Comparison of ENCODE assay signal across 13 mouse cellular contexts in genomic region chr10:120426086-120426610, GRCm38 (mm10). TPM values are rescaled to one million over a fixed set of nuclear protein-coding genes. Genes with fewer than 3 reads are reported as not detected.
A peak's percentile ranks its signal among the peaks of the same experiment; 100 is the strongest.
DNase-seq lines count a peak whose midpoint lies in the region; ATAC-seq and TF ChIP-seq lines count a peak whose summit lies in the region.
"Had no signal": no experiment of that assay in that cellular context is flagged by ENCODE, and none has a peak within 500 bp of the region (broad histone marks: within the 10 kb centered on the region; RNA-seq: fewer than 3 reads in every experiment).

No protein-coding gene starts in this region.

- no peaks in the 10 kb centered on the region for H3K9me3 ChIP-seq in heart, embryonic 10.5 days
- no peaks in the 10 kb centered on the region for H3K9me3 ChIP-seq in heart, postnatal 0 days (replicated peaks; ENCODE audit: control insufficient read depth, low read length)
- H3K9me3 ChIP-seq: kidney, embryonic 15.5 days; stomach, embryonic 15.5 days had no signal

- no peak overlapping the region for H3K27ac ChIP-seq in heart, embryonic 10.5 days
- peak overlapping the region; percentile 4; the same call in 1 of the 2 replicates for H3K27ac ChIP-seq in embryonic fibroblast, embryonic 13.5 days (ENCODE audit: insufficient read depth, low read length)
- H3K27ac ChIP-seq in heart, postnatal 0 days (ENCODE audit: low read depth), result no peak overlapping the region
- H3K27ac ChIP-seq: liver, embryonic 14.5 days; stomach, embryonic 15.5 days had no signal

- TF ChIP-seq POLR2A in embryonic fibroblast, embryonic 13.5 days (IDR thresholded peaks at IDR 0.05; ENCODE audit: low read depth, low read length), result no peak

- H3K4me3 ChIP-seq in heart, embryonic 10.5 days, result no peak overlapping the region
- no peak overlapping the region for H3K4me3 ChIP-seq in embryonic fibroblast, embryonic 13.5 days (ENCODE audit: insufficient read depth, low read length)
- no peak overlapping the region for H3K4me3 ChIP-seq in heart, postnatal 0 days (ENCODE audit: low read depth, low read length)
- H3K4me3 ChIP-seq: kidney, embryonic 15.5 days; stomach, embryonic 15.5 days had no signal

- H3K36me3 ChIP-seq in heart, embryonic 10.5 days, result peaks cover 20% of the 10 kb centered on the region; the same call in 1 of the 2 replicates
- no peaks in the 10 kb centered on the region for H3K36me3 ChIP-seq in heart, postnatal 0 days (replicated peaks; ENCODE audit: control insufficient read depth, insufficient read depth, low read length)
- H3K36me3 ChIP-seq: G1E; kidney, embryonic 15.5 days; stomach, embryonic 15.5 days had no signal

- no peak overlapping the region for H3K4me2 ChIP-seq in heart, postnatal 0 days (ENCODE audit: low read depth, low read length)
- H3K4me2 ChIP-seq: kidney, embryonic 15.5 days; stomach, embryonic 15.5 days had no signal

- no peak for ATAC-seq in heart, postnatal 0 days (ENCODE audit: insufficient read depth, low read depth)

- H3K27me3 ChIP-seq in heart, embryonic 10.5 days (ENCODE audit: insufficient read depth, poor library complexity, severe bottlenecking), result no peaks in the 10 kb centered on the region
- no peaks in the 10 kb centered on the region for H3K27me3 ChIP-seq in heart, postnatal 0 days (ENCODE audit: control insufficient read depth, insufficient read depth, low read length)
- H3K27me3 ChIP-seq: kidney, embryonic 15.5 days; stomach, embryonic 15.5 days had no signal

- DNase-seq in heart, adult 11 months, result peak; percentile 93
- no peak for DNase-seq in heart, embryonic 10.5 days (ENCODE audit: low spot score)
- peak; percentile 74 for DNase-seq in 3T3-L1 (ENCODE audit: low read depth, low spot score)
- DNase-seq in heart, postnatal 0 days (ENCODE audit: low spot score), result peak; percentile 31
- no peak for DNase-seq in adrenal gland, postnatal 25 days
- no peak for DNase-seq in kidney, adult 9 months
- no peak for DNase-seq in urinary bladder, postnatal 10 days (ENCODE audit: low spot score)
- DNase-seq: right cerebral cortex, postnatal 14 days had no signal

- no peak for TF ChIP-seq EP300 in heart, postnatal 0 days (IDR thresholded peaks at IDR 0.05; ENCODE audit: low read depth)

- WGBS in heart, embryonic 10.5 days, result 75% methylated on average over 14 of the region's 14 CpGs
- WGBS in heart, postnatal 0 days, result 67% methylated on average over 14 of the region's 14 CpGs

- peaks cover 63% of the 10 kb centered on the region for H3K4me1 ChIP-seq in heart, embryonic 10.5 days
- peaks cover 50% of the 10 kb centered on the region for H3K4me1 ChIP-seq in embryonic fibroblast, embryonic 13.5 days (ENCODE audit: control insufficient read depth, insufficient read depth, low read length)
- peaks cover 22% of the 10 kb centered on the region for H3K4me1 ChIP-seq in heart, postnatal 0 days (ENCODE audit: control insufficient read depth, insufficient read depth)

- no peak overlapping the region for H3K9ac ChIP-seq in heart, postnatal 0 days (replicated peaks; ENCODE audit: low read depth, low read length)
- H3K9ac ChIP-seq: kidney, embryonic 15.5 days; liver, embryonic 14.5 days; stomach, embryonic 15.5 days had no signal

- TF ChIP-seq CTCF in embryonic fibroblast, embryonic 13.5 days (IDR thresholded peaks at IDR 0.05; ENCODE audit: borderline replicate concordance, insufficient read depth, low read length), result no peak
- no peak for TF ChIP-seq CTCF in heart, postnatal 0 days (IDR thresholded peaks at IDR 0.05; ENCODE audit: low read depth)

RNA-seq across cellular contexts. Expression of gene Hmga2, which starts 50.1 kb away (rescaled TPM):
- polyA plus RNA-seq in heart, embryonic 10.5 days (2016; fragmentation: Nextera tagmentation; extraction: Ambion mirVana), result 33.2 and 82.1 TPM in 2 replicates
- polyA plus RNA-seq in embryonic fibroblast, embryonic 13.5 days (2011; ENCODE audit: insufficient read length, low read depth, missing spikeins), result 195 and 437 TPM in 2 replicates
- total RNA-seq in heart, postnatal 0 days (2014; rRNA removed; ENCODE audit: low replicate concordance), result 0.77 and 1.0 TPM in 2 replicates
- polyA plus RNA-seq in heart, postnatal 0 days (2015; fragmentation: Nextera tagmentation; extraction: Ambion mirVana), result 0.53 and 0.63 TPM in 2 replicates
- total RNA-seq in adrenal gland, postnatal 25 days (2021), result 5.7 and 9.4 TPM in 2 replicates
- polyA plus RNA-seq: G1E had no signal

Comparison
In these comparisons a context has a peak if more than half of its experiments do, and no peak if none do; other contexts are left out.
1. DNase-seq: peak in heart, adult 11 months (single experiment), 3T3-L1 (single experiment) and heart, postnatal 0 days (single experiment); none in heart, embryonic 10.5 days (single experiment), adrenal gland, postnatal 25 days (single experiment), kidney, adult 9 months (single experiment) and urinary bladder, postnatal 10 days (single experiment).
2. RNA of gene Hmga2, which starts 50.1 kb away (polyA plus RNA-seq): 195 to 437 TPM in embryonic fibroblast, embryonic 13.5 days and 33.2 to 82.1 TPM in heart, embryonic 10.5 days; 0.53 to 0.63 TPM in heart, postnatal 0 days; every median in the first group is over 10 times any median in the second.